Mouse (Mus musculus) midbrain, postnatal 0 days (tissue): ENCODE data around the gene Col4a2. TPM values are rescaled to one million over a fixed set of nuclear protein-coding genes. Genes with fewer than 3 reads are reported as not detected.
A peak's percentile ranks its signal among the peaks of the same experiment; 100 is the strongest.

ENCODE experiments used
- ATAC-seq: fragments of 200-750 bp; cut with Nextera tagmentation; 2 replicates; pipeline ENCODE4 v1.8.0; 2017; ENCODE audit warnings: moderate number of reproducible peaks, mild to moderate bottlenecking, moderate TSS enrichment, moderate library complexity; ENCODE audit not compliant: low FRiP score
- DNase-seq: peaks from one replicate; pipeline ENCODE4 v3.0.0-alpha.2; 2015; ENCODE audit warnings: low spot score
- H3K27ac ChIP-seq: fragments of 300-500 bp; sonication (generic); 2 replicates; pipeline ENCODE4 v1.5.1; 2014; ENCODE audit warnings: low read depth, mild to moderate bottlenecking, low read length, mixed read lengths
- H3K27me3 ChIP-seq: fragments of 300-500 bp; sonication (generic); 2 replicates; pipeline ENCODE4 v1.6.1; 2014; ENCODE audit warnings: low read length, control low read depth, mixed read lengths; ENCODE audit not compliant: insufficient read depth
- H3K36me3 ChIP-seq: fragments of 300-500 bp; sonication (generic); 2 replicates; pipeline ENCODE4 v1.6.1; 2014; ENCODE audit warnings: low read length, control low read depth, mixed read lengths; ENCODE audit not compliant: insufficient read depth
- H3K4me1 ChIP-seq: fragments of 300-500 bp; sonication (generic); 2 replicates; pipeline ENCODE4 v1.6.1; 2014; ENCODE audit warnings: mild to moderate bottlenecking, control low read depth, antibody characterized with exemption, low read length, mixed read lengths; ENCODE audit not compliant: insufficient read depth
- H3K4me2 ChIP-seq: fragments of 300-500 bp; sonication (generic); 2 replicates; pipeline ENCODE4 v1.6.1; 2014; ENCODE audit warnings: low read depth, mild to moderate bottlenecking, low read length, mixed read lengths; ENCODE audit not compliant: poor library complexity, severe bottlenecking
- H3K4me3 ChIP-seq: fragments of 300-500 bp; sonication (generic); 2 replicates; pipeline ENCODE4 v1.5.1; 2014; ENCODE audit warnings: low read depth, mild to moderate bottlenecking, low read length, moderate library complexity
- H3K9ac ChIP-seq: fragments of 300-500 bp; sonication (generic); replicated peaks from 2 replicates; pipeline ENCODE4 v1.6.1; 2014; ENCODE audit warnings: mild to moderate bottlenecking, low read length, moderate library complexity, mixed read lengths; ENCODE audit not compliant: poor library complexity, severe bottlenecking
- H3K9me3 ChIP-seq: fragments of 300-500 bp; sonication (generic); 2 replicates; pipeline ENCODE4 v1.6.1; 2016; ENCODE audit warnings: low read length, control low read depth
- CTCF ChIP-seq: IDR thresholded peaks from 2 replicates; pipeline ENCODE4 v1.5.1; 2016; ENCODE audit warnings: antibody characterized with exemption, mild to moderate bottlenecking
- WGBS: fragments of 180-500 bp; shearing (Covaris S2); extraction: QIAGEN DNeasy Blood & Tissue Kit; methylation state at CpG from one replicate; pipeline ENCODE4 v1.1.7; 2014; 5-methylcytosine and 5-hydroxymethylcytosine counted together
- polyA plus RNA-seq: library from polyadenylated mRNA; unstranded; fragments of >200 nt; fragmentation: Nextera tagmentation; extraction: Ambion mirVana; gene quantifications from 2 replicates; pipeline ENCODE4 v1.2.1, GENCODE M21; 2015
- total RNA-seq: library from RNA; depleted of rRNA; stranded (reverse); fragments of >200 nt; gene quantifications from 2 replicates; pipeline ENCODE4 v1.2.3, GENCODE M21; 2014; rRNA removed

The Col4a2 gene
- total and polyA plus RNA-seq, 2 experiments from 2014 or later = 31.3 to 92.5 TPM

- ATAC-seq (no peak), DNase-seq (no peak)
- H3K27me3 ChIP-seq = no peaks in the 10 kb centered on the region
- H3K27ac ChIP-seq = no peak overlapping the region
- peak overlapping the region; percentile 76; the same call in 1 of the 2 replicates for H3K9ac ChIP-seq
- peak overlapping the region; percentile 86 for H3K4me3 ChIP-seq
- no peaks in the 10 kb centered on the region for H3K36me3 ChIP-seq
- WGBS = 79% methylated on average over 12 of the region's 12 CpGs
- peak overlapping the region; percentile 48 for H3K4me2 ChIP-seq
- no peak for TF ChIP-seq CTCF
- no peaks in the 10 kb centered on the region for H3K9me3 ChIP-seq
- peaks cover 6% of the 10 kb centered on the region for H3K4me1 ChIP-seq
These were observed 185.7 kb downstream of the Col4a2 start for GRCm38 (mm10) chr8:11498281-11498680.

Other genes starting within 250 kb of the Col4a2 start
- 193 and 219 TPM in 2 replicates for gene Col4a1, start within 50 bp of the Col4a2 start, total RNA-seq
- 45.2 and 48.2 TPM in 2 replicates for gene Col4a1, start within 50 bp of the Col4a2 start, polyA plus RNA-seq
- gene Rab20, start 165.9 kb downstream of the Col4a2 start, total RNA-seq = 0.28 and 0.60 TPM in 2 replicates
- gene Rab20, start 165.9 kb downstream of the Col4a2 start, polyA plus RNA-seq = 0.58 and 0.72 TPM in 2 replicates
- 88.6 and 89.7 TPM in 2 replicates for gene Naxd, start 184.7 kb downstream of the Col4a2 start, total RNA-seq
- gene Naxd, start 184.7 kb downstream of the Col4a2 start, polyA plus RNA-seq = 106 and 118 TPM in 2 replicates
- gene Cars2, start 238.0 kb downstream of the Col4a2 start, total RNA-seq = 35.5 and 39.3 TPM in 2 replicates
- gene Cars2, start 238.0 kb downstream of the Col4a2 start, polyA plus RNA-seq = 19.5 and 20.1 TPM in 2 replicates
- 17.8 and 20.7 TPM in 2 replicates for gene Ing1, start 242.8 kb downstream of the Col4a2 start, total RNA-seq
- 36.2 and 39.0 TPM in 2 replicates for gene Ing1, start 242.8 kb downstream of the Col4a2 start, polyA plus RNA-seq